Mouse (Mus musculus) liver, embryonic 12.5 days (tissue): Measurements from ENCODE around the gene Cacnb4. TPM values are rescaled to one million over a fixed set of nuclear protein-coding genes. Genes with fewer than 3 reads are reported as not detected.
A peak's percentile ranks its signal among the peaks of the same experiment; 100 is the strongest.

Experiments
- ATAC-seq: fragments of 200-750 bp; cut with Nextera tagmentation; 2 replicates; pipeline ENCODE4 v1.8.0; 2017; ENCODE audit warnings: moderate number of reproducible peaks, mild to moderate bottlenecking, moderate library complexity
- H3K27ac ChIP-seq: fragments of 300-500 bp; sonication (generic); 2 replicates; pipeline ENCODE4 v1.5.1; 2016; ENCODE audit warnings: mild to moderate bottlenecking
- H3K27me3 ChIP-seq: fragments of 300-500 bp; sonication (generic); replicated peaks from 2 replicates; pipeline ENCODE4 v1.6.1; 2016; ENCODE audit warnings: mild to moderate bottlenecking, moderate library complexity
- H3K36me3 ChIP-seq: fragments of 300-500 bp; sonication (generic); 2 replicates; pipeline ENCODE4 v1.6.1; 2016; ENCODE audit warnings: mild to moderate bottlenecking, moderate library complexity
- H3K4me1 ChIP-seq: fragments of 300-500 bp; sonication (generic); 2 replicates; pipeline ENCODE4 v1.6.1; 2016
- H3K4me2 ChIP-seq: fragments of 300-500 bp; sonication (generic); 2 replicates; pipeline ENCODE4 v1.6.1; 2016; ENCODE audit warnings: mild to moderate bottlenecking, moderate library complexity
- H3K4me3 ChIP-seq: fragments of 300-500 bp; sonication (generic); 2 replicates; pipeline ENCODE4 v1.5.1; 2016; ENCODE audit warnings: mild to moderate bottlenecking, moderate library complexity
- H3K9ac ChIP-seq: fragments of 300-500 bp; sonication (generic); 2 replicates; pipeline ENCODE4 v1.6.1; 2016; ENCODE audit warnings: mild to moderate bottlenecking, moderate library complexity
- H3K9me3 ChIP-seq: fragments of 300-500 bp; sonication (generic); replicated peaks from 2 replicates; pipeline ENCODE4 v1.6.1; 2016; ENCODE audit warnings: mild to moderate bottlenecking, moderate library complexity
- WGBS: fragments of 180-500 bp; shearing (Covaris S2); methylation state at CpG from one replicate; pipeline ENCODE4 v1.1.7; 2016; ENCODE audit not compliant: insufficient replicate concordance; 5-methylcytosine and 5-hydroxymethylcytosine counted together
- polyA plus RNA-seq: library from polyadenylated mRNA; unstranded; fragments of >200 nt; fragmentation: Nextera tagmentation; extraction: Ambion mirVana; gene quantifications from 2 replicates; pipeline ENCODE4 v1.2.1, GENCODE M21; 2016

Cacnb4 gene
- polyA plus RNA-seq, 1 experiment from 2014 or later: 0.31 TPM

DNA sequence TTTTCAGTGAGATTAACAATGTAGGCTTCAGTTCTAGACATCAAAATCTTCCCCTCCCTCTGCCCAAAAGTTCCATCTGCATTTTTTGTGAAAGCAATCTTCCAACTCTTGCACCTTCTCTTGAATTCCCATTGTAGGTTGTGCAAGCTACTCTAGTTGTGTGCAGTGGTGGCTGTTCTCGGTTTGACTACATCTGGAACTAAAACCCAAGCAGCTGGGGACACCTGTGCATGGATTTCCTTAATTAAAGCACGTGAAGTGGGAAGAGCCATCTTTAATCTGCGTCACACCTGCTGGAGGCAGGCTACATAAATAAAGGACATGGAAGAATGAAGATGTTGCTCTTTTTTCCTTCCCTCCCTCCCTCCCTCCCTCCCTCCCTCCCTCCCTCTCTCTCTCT is 286.7 kb downstream of the Cacnb4 start:
- H3K4me3 ChIP-seq: no peak overlapping the region
- no peak overlapping the region for H3K27ac ChIP-seq
- 0 out of 2 replicates have a peak, but pooled peaks cover 7% of the 10 kb centered on the region for H3K4me1 ChIP-seq
- H3K36me3 ChIP-seq: no peaks in the 10 kb centered on the region
- H3K27me3 ChIP-seq: no peaks in the 10 kb centered on the region
- no peaks in the 10 kb centered on the region for H3K9me3 ChIP-seq
- no peak for ATAC-seq
- no peak overlapping the region for H3K4me2 ChIP-seq
- 62% methylated on average over 3 of the region's 3 CpGs for WGBS
- H3K9ac ChIP-seq: no peak overlapping the region

DNA sequence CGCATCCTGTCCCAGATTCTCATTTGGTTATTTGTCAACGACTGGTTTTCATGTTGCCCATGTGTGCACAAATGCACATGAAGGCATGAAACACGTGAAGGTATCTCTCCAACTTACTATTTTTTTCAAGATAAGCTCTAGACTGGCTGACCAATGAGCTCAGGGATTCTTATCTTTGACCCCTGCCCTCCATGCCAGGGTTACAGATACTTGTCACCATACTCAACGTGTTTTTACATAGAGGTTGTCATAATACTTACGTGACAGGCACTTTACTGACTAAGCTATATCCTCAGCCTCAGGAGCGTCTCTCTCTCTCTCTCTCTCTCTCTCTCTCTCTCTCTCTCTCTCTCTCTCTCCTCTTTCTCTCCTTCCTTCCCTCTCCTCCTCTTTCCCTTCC is 290.2 kb downstream of the Cacnb4 start:
- Histone ChIP-seq H3K9ac (no peak overlapping the region), H3K4me1 (0 out of 2 replicates have a peak, but pooled peaks cover 7% of the 10 kb centered on the region), H3K4me2 (no peak overlapping the region), H3K4me3 (no peak overlapping the region), H3K36me3 (no peaks in the 10 kb centered on the region), H3K9me3 (no peaks in the 10 kb centered on the region), H3K27me3 (no peaks in the 10 kb centered on the region), H3K27ac (no peak overlapping the region)
- ATAC-seq: no peak
- 60% methylated on average over 6 of the region's 6 CpGs for WGBS

DNA sequence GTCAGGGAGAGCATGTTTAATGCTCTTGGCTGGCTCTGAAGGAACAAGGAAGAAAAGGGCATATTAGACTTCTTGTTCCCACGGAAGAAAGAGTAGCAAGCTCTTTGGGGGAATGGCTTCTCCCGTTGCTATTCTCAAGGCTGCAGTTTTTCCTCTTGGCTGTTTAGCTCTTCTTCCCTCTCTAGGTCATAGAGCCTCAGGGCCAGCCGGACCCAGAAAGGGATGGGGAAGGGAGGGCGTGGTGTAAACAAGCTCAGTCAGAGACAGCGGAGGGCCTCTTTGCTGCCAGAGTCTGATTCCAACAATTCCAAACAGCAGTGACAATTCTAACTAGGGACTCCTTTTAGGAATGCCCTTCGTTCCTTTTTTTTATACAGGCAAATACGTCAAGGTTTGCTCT is 290.6 kb downstream of the Cacnb4 start:
- WGBS: 38% methylated on average over 7 of the region's 7 CpGs
- Histone ChIP-seq H3K27me3 (no peaks in the 10 kb centered on the region), H3K27ac (no peak overlapping the region), H3K9ac (no peak overlapping the region), H3K4me3 (no peak overlapping the region), H3K9me3 (no peaks in the 10 kb centered on the region), H3K4me1 (0 out of 2 replicates have a peak, but pooled peaks cover 7% of the 10 kb centered on the region), H3K36me3 (no peaks in the 10 kb centered on the region), H3K4me2 (no peak overlapping the region)
- ATAC-seq: no peak

DNA sequence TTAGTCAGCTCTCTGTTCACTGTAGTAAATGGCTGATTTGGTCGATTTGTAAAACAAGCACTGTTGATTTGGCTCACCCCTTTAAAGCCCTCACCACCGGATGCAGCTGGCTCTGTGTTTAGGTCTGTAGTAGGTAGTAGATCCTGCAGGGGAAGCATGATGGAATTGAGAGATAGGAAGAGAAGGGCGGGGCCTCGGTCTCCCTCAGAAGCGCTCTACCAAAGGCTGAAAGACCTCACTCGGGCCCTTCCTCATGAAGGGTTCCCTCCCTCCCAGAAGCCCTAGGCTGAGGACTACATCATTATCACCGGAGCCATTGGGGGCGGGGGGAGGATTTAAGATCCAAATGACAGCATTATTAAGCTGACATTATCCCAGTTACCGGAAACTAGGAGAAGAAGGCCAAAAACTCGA is 297.8 kb downstream of the Cacnb4 start:
- H3K27ac ChIP-seq: 0 out of 2 replicates have a peak overlapping the region, but pooled peaks have one; percentile 56
- no peaks in the 10 kb centered on the region for H3K36me3 ChIP-seq
- H3K4me3 ChIP-seq: peak overlapping the region; percentile 40
- no peaks in the 10 kb centered on the region; the same call in 1 of the 2 replicates for H3K27me3 ChIP-seq
- ATAC-seq: peak; percentile 86
- no peaks in the 10 kb centered on the region for H3K9me3 ChIP-seq
- H3K9ac ChIP-seq: no peak overlapping the region
- peak overlapping the region; percentile 64 for H3K4me2 ChIP-seq
- WGBS: 34% methylated on average over 10 of the region's 10 CpGs
- H3K4me1 ChIP-seq: peaks cover 16% of the 10 kb centered on the region

DNA sequence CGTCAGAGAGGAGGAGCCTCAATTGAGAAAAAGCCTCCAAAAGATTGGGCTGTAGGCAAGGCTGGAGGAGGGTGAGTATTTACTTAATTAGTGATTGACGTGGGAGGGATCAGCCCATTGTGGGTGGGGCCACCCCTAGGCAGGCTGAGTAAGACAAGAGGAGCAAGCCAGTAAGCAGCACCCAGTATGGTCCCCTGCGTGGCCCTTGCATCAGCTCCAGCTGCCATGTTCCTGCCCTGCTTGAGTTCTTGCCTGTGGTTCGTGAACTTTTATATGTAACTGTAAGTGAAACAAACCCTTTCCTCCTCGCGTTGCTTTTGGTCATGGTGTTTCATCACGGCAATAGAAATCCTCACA is 298.2 kb downstream of the Cacnb4 start, which contains the start of gene Neb:
Neb (minus strand) TSS at position 27 of the 357 bp plus-strand sequence.
- H3K4me3 ChIP-seq: peak within 1 kb of the TSS; percentile 40
- no peaks in the 10 kb centered on the region for H3K36me3 ChIP-seq
- 0 out of 2 replicates have a peak within 1 kb of the TSS, but pooled peaks have one; percentile 56 for H3K27ac ChIP-seq
- H3K4me2 ChIP-seq: peak within 1 kb of the TSS; percentile 64
- peaks cover 16% of the 10 kb centered on the region for H3K4me1 ChIP-seq
- H3K27me3 ChIP-seq: no peaks in the 10 kb centered on the region; the same call in 1 of the 2 replicates
- H3K9me3 ChIP-seq: no peaks in the 10 kb centered on the region
- WGBS: 30% methylated on average over 7 of the region's 7 CpGs
- peak; percentile 97 for ATAC-seq
- no peak within 1 kb of the TSS for H3K9ac ChIP-seq

Other genes starting within 250 kb of the Cacnb4 start
- 13.5 and 14.9 TPM in 2 replicates for gene Stam2, start 65.5 kb upstream of the Cacnb4 start, polyA plus RNA-seq
- 0.64 and 0.67 TPM in 2 replicates for gene Fmnl2, start 181.0 kb upstream of the Cacnb4 start, polyA plus RNA-seq